Mouse (Mus musculus) stomach, embryonic 14.5 days (tissue): Measurements from ENCODE around the gene Lama5. TPM values are rescaled to one million over a fixed set of nuclear protein-coding genes. Genes with fewer than 3 reads are reported as not detected.
A peak's percentile ranks its signal among the peaks of the same experiment; 100 is the strongest.

Experiments
- ATAC-seq: fragments of 200-750 bp; cut with Nextera tagmentation; 2 replicates; pipeline ENCODE4 v1.8.0; 2017; ENCODE audit warnings: low read depth, moderate TSS enrichment; ENCODE audit not compliant: insufficient number of reproducible peaks, insufficient read depth, low FRiP score
- H3K27ac ChIP-seq: fragments of 300-500 bp; sonication (generic); 2 replicates; pipeline ENCODE4 v1.5.1; 2014; ENCODE audit warnings: mild to moderate bottlenecking, low read length, moderate library complexity, mixed read lengths
- H3K27me3 ChIP-seq: fragments of 300-500 bp; sonication (generic); 2 replicates; pipeline ENCODE4 v1.6.1; 2014; ENCODE audit warnings: low read length, control low read depth, mixed read lengths; ENCODE audit not compliant: control insufficient read depth, insufficient read depth
- H3K36me3 ChIP-seq: fragments of 300-500 bp; sonication (generic); 2 replicates; pipeline ENCODE4 v1.6.1; 2014; ENCODE audit warnings: mild to moderate bottlenecking, control low read depth, low read length, moderate library complexity, mixed read lengths; ENCODE audit not compliant: control insufficient read depth, insufficient read depth
- H3K4me1 ChIP-seq: fragments of 300-500 bp; sonication (generic); 2 replicates; pipeline ENCODE4 v1.6.1; 2014; ENCODE audit warnings: low read length, control low read depth, mixed read lengths; ENCODE audit not compliant: control insufficient read depth, insufficient read depth
- H3K4me2 ChIP-seq: fragments of 300-500 bp; sonication (generic); replicated peaks from 2 replicates; pipeline ENCODE4 v1.6.1; 2014; ENCODE audit warnings: low read depth, low read length, control low read depth
- H3K4me3 ChIP-seq: fragments of 300-500 bp; sonication (generic); 2 replicates; pipeline ENCODE4 v1.5.1; 2014; ENCODE audit warnings: low read depth, low read length, control low read depth
- H3K9ac ChIP-seq: fragments of 300-500 bp; sonication (generic); replicated peaks from 2 replicates; pipeline ENCODE4 v1.6.1; 2014; ENCODE audit warnings: low read depth, mild to moderate bottlenecking, control low read depth, low read length, moderate library complexity, mixed read lengths
- H3K9me3 ChIP-seq: fragments of 300-500 bp; sonication (generic); 2 replicates; pipeline ENCODE4 v1.6.1; 2016; ENCODE audit warnings: low read depth, low read length, control low read depth; ENCODE audit not compliant: control insufficient read depth
- WGBS: fragments of 180-500 bp; shearing (Covaris S2); extraction: QIAGEN DNeasy Blood & Tissue Kit; methylation state at CpG from one replicate; pipeline ENCODE4 v1.1.7; 2014; 5-methylcytosine and 5-hydroxymethylcytosine counted together
- polyA plus RNA-seq: library from polyadenylated mRNA; unstranded; fragments of >200 nt; fragmentation: Nextera tagmentation; extraction: Ambion mirVana; gene quantifications from 2 replicates; pipeline ENCODE4 v1.2.1, GENCODE M21; 2014

The Lama5 gene
- polyA plus RNA-seq, 1 experiment from 2014 or later, result 70.9 TPM

- H3K4me3 ChIP-seq, result peak overlapping the region; percentile 90
- peak overlapping the region; percentile 82 for H3K9ac ChIP-seq
- H3K9me3 ChIP-seq, result no peaks in the 10 kb centered on the region
- peaks cover 30% of the 10 kb centered on the region for H3K36me3 ChIP-seq
- peak overlapping the region; percentile 77; the same call in 1 of the 2 replicates for H3K27ac ChIP-seq
- peak overlapping the region; percentile 82 for H3K4me2 ChIP-seq
- WGBS, result 48% methylated on average over 11 of the region's 11 CpGs
- ATAC-seq, result no peak
- 0 out of 2 replicates have a peak, but pooled peaks cover 7% of the 10 kb centered on the region for H3K4me1 ChIP-seq
- no peaks in the 10 kb centered on the region for H3K27me3 ChIP-seq
Observed at GRCm38 (mm10) chr2:180257963-180258865, 32.6 kb upstream of the Lama5 start.

- Histone ChIP-seq H3K4me2 (peak within 1 kb of the TSS; percentile 88), H3K27me3 (no peaks in the 10 kb centered on the region), H3K4me3 (peak within 1 kb of the TSS; percentile 90), H3K9me3 (no peaks in the 10 kb centered on the region), H3K9ac (peak within 1 kb of the TSS; percentile 82), H3K27ac (peak within 1 kb of the TSS; percentile 94), H3K36me3 (peaks cover 23% of the 10 kb centered on the region), H3K4me1 (0 out of 2 replicates have a peak, but pooled peaks cover 7% of the 10 kb centered on the region)
- peak; percentile 96 for ATAC-seq
- under 1% methylated on average over 38 of the region's 38 CpGs for WGBS
Observed at GRCm38 (mm10) chr2:180257001-180257521, 31.4 kb upstream of the Lama5 start, which contains the start of gene Rps21. TSS of gene Rps21 (plus strand) at chr2:180257377.

GRCm38 (mm10) chr2:180256296-180257000, 30.8 kb upstream of the Lama5 start:
- Histone ChIP-seq H3K9ac (peak overlapping the region; percentile 65), H3K4me3 (peak overlapping the region; percentile 90), H3K27me3 (no peaks in the 10 kb centered on the region), H3K36me3 (peaks cover 23% of the 10 kb centered on the region), H3K9me3 (no peaks in the 10 kb centered on the region), H3K4me2 (peak overlapping the region; percentile 88), H3K4me1 (0 out of 2 replicates have a peak, but pooled peaks cover 7% of the 10 kb centered on the region), H3K27ac (peak overlapping the region; percentile 94)
- peak; percentile 38 for ATAC-seq
- 23% methylated on average over 26 of the region's 26 CpGs for WGBS

- no peak for ATAC-seq
- Histone ChIP-seq H3K4me1 (0 out of 2 replicates have a peak, but pooled peaks cover 7% of the 10 kb centered on the region), H3K9ac (no peak overlapping the region), H3K36me3 (peaks cover 20% of the 10 kb centered on the region), H3K27ac (no peak overlapping the region), H3K27me3 (no peaks in the 10 kb centered on the region), H3K4me3 (no peak overlapping the region), H3K4me2 (no peak overlapping the region; the same call in 1 of the 2 replicates), H3K9me3 (no peaks in the 10 kb centered on the region)
- WGBS, result 84% methylated on average over 9 of the region's 9 CpGs
Observed at GRCm38 (mm10) chr2:180255701-180256100, 30.0 kb upstream of the Lama5 start.

- Histone ChIP-seq H3K9ac (no peak overlapping the region), H3K27ac (no peak overlapping the region), H3K9me3 (no peaks in the 10 kb centered on the region), H3K4me3 (no peak overlapping the region), H3K4me2 (no peak overlapping the region), H3K27me3 (no peaks in the 10 kb centered on the region), H3K4me1 (0 out of 2 replicates have a peak, but pooled peaks cover 7% of the 10 kb centered on the region), H3K36me3 (peaks cover 13% of the 10 kb centered on the region)
- no peak for ATAC-seq
- 89% methylated on average over 5 of the region's 5 CpGs for WGBS
Observed at GRCm38 (mm10) chr2:180254436-180255209, 29.0 kb upstream of the Lama5 start.

GRCm38 (mm10) chr2:180251838-180252237, 26.2 kb upstream of the Lama5 start:
- no peaks in the 10 kb centered on the region for H3K9me3 ChIP-seq
- H3K27me3 ChIP-seq, result no peaks in the 10 kb centered on the region
- H3K4me3 ChIP-seq, result no peak overlapping the region
- no peaks in the 10 kb centered on the region for H3K36me3 ChIP-seq
- ATAC-seq, result no peak
- no peak overlapping the region for H3K27ac ChIP-seq
- H3K4me1 ChIP-seq, result no peaks in the 10 kb centered on the region
- WGBS, result 59% methylated on average over 3 of the region's 3 CpGs
- no peak overlapping the region for H3K9ac ChIP-seq
- H3K4me2 ChIP-seq, result no peak overlapping the region

GRCm38 (mm10) chr2:180250930-180251611, 25.4 kb upstream of the Lama5 start:
- ATAC-seq, result peak; percentile 81
- Histone ChIP-seq H3K27me3 (no peaks in the 10 kb centered on the region), H3K4me1 (no peaks in the 10 kb centered on the region), H3K27ac (no peak overlapping the region), H3K9me3 (no peaks in the 10 kb centered on the region), H3K36me3 (no peaks in the 10 kb centered on the region), H3K4me3 (no peak overlapping the region), H3K4me2 (no peak overlapping the region), H3K9ac (no peak overlapping the region)
- WGBS, result 32% methylated on average over 11 of the region's 11 CpGs
